Mouse (Mus musculus): Measurements from ENCODE around the gene Urod.
A peak's percentile ranks its signal among the peaks of the same experiment; 100 is the strongest.

Urod gene

GRCm38 (mm10) chr4:116993672-116994621 lies at the start of gene Urod:
Gene Urod (minus strand): TSS chr4:116994413.
- DNase-seq = peak; percentile 98

- DNase-seq = peak; percentile 84
These were observed 47.1 kb upstream of the Urod start for GRCm38 (mm10) chr4:117041283-117041721.

- no peak for DNase-seq
These were observed 46.6 kb upstream of the Urod start for GRCm38 (mm10) chr4:117040791-117041190.

GRCm38 (mm10) chr4:117039925-117040687 lies 45.9 kb upstream of the Urod start:
- DNase-seq = peak; percentile 80

- no peak for DNase-seq
These were observed 36.9 kb upstream of the Urod start for GRCm38 (mm10) chr4:117031105-117031504.

- no peak for DNase-seq
These were observed 29.3 kb upstream of the Urod start for GRCm38 (mm10) chr4:117023469-117023868.

- DNase-seq = peak; percentile 94
These were observed 25.3 kb upstream of the Urod start, which contains the start of gene Eif2b3 for GRCm38 (mm10) chr4:117019206-117020134. Gene Eif2b3 (plus strand): TSS chr4:117019402.

- no peak for DNase-seq
These were observed 24.1 kb upstream of the Urod start for GRCm38 (mm10) chr4:117018327-117018726.

GRCm38 (mm10) chr4:117017738-117018137 lies 23.5 kb upstream of the Urod start:
- DNase-seq = no peak

- DNase-seq = no peak
These were observed 20.7 kb upstream of the Urod start for GRCm38 (mm10) chr4:117014901-117015415.

GRCm38 (mm10) chr4:117013596-117013995 lies 19.4 kb upstream of the Urod start:
- no peak for DNase-seq

GRCm38 (mm10) chr4:117010231-117010630 lies 16.0 kb upstream of the Urod start:
- DNase-seq = no peak

- no peak for DNase-seq
These were observed 12.8 kb upstream of the Urod start for GRCm38 (mm10) chr4:117007058-117007457.

GRCm38 (mm10) chr4:117005611-117006400 lies 11.6 kb upstream of the Urod start:
- DNase-seq = no peak

- DNase-seq = no peak
These were observed 10.4 kb upstream of the Urod start for GRCm38 (mm10) chr4:117004649-117005048.

- peak; percentile 81 for DNase-seq
These were observed 8.6 kb upstream of the Urod start for GRCm38 (mm10) chr4:117002543-117003521.

- DNase-seq = no peak
These were observed 7.7 kb upstream of the Urod start for GRCm38 (mm10) chr4:117001957-117002356.

- DNase-seq = no peak
These were observed 5.4 kb upstream of the Urod start for GRCm38 (mm10) chr4:116999513-117000154.

- DNase-seq = peak; percentile 61
These were observed 1.6 kb upstream of the Urod start for GRCm38 (mm10) chr4:116995798-116996135.

All from lung, postnatal 10 days (tissue).